In genomic region chr17:31877650-31878141, GRCm38 (mm10) we compare ENCODE assay signal across 9 mouse cellular contexts. TPM values are rescaled to one million over a fixed set of nuclear protein-coding genes. Genes with fewer than 3 reads are reported as not detected.
DNase-seq lines count a peak whose midpoint lies in the region; ATAC-seq and TF ChIP-seq lines count a peak whose summit lies in the region.
"Had no signal": no experiment of that assay in that cellular context is flagged by ENCODE, and none has a peak within 500 bp of the region (broad histone marks: within the 10 kb centered on the region; RNA-seq: fewer than 3 reads in every experiment).

No protein-coding gene starts in this region.

- DNase-seq in liver = peak; percentile 4
- DNase-seq in liver, embryonic 11.5 days (ENCODE audit: low spot score) = no peak
- peak; percentile 56 for DNase-seq in forebrain, postnatal 0 days
- DNase-seq in left cerebral cortex, postnatal 10 days (ENCODE audit: extremely low spot score in 1 of 2, low spot score in 2 of 2) = peak; percentile 65 to 72
- DNase-seq in adipocyte (ENCODE audit: low spot score) = no peak
- no peak for DNase-seq in adrenal gland, postnatal 36 days
- DNase-seq in ovary, adult 18-20 months (ENCODE audit: low spot score) = no peak
- DNase-seq: liver, embryonic 13.5 days had no signal

- ATAC-seq in liver, embryonic 11.5 days (replicated peaks; ENCODE audit: low FRiP score) = no peak
- peak; percentile 36; the same call in 1 of the 2 replicates for ATAC-seq in common myeloid progenitor, adult 5-6 weeks (replicated peaks; ENCODE audit: low read depth, poor library complexity, severe bottlenecking)
- ATAC-seq in forebrain, postnatal 0 days = peak; percentile 80

- no peaks in the 10 kb centered on the region for H3K9me3 ChIP-seq in liver, embryonic 11.5 days (ENCODE audit: control insufficient read depth, low read length)
- H3K9me3 ChIP-seq in forebrain, postnatal 0 days (ENCODE audit: low read length) = no peaks in the 10 kb centered on the region
- H3K9me3 ChIP-seq: liver, embryonic 13.5 days had no signal

- H3K9ac ChIP-seq in liver, embryonic 11.5 days (ENCODE audit: low read depth, low read length) = no peak overlapping the region
- no peak overlapping the region for H3K9ac ChIP-seq in forebrain, postnatal 0 days
- H3K9ac ChIP-seq: liver, embryonic 13.5 days had no signal

- WGBS in liver, embryonic 11.5 days = 39% methylated on average over 14 of the region's 14 CpGs
- 55% methylated on average over 14 of the region's 14 CpGs for WGBS in forebrain, postnatal 0 days

- TF ChIP-seq CTCF in forebrain, postnatal 0 days (IDR thresholded peaks at IDR 0.05; ENCODE audit: low read depth) = no peak

- no peak overlapping the region for H3K4me2 ChIP-seq in liver, embryonic 11.5 days
- no peak overlapping the region for H3K4me2 ChIP-seq in forebrain, postnatal 0 days (ENCODE audit: low read depth)
- H3K4me2 ChIP-seq: liver, embryonic 13.5 days had no signal

- H3K4me1 ChIP-seq in liver, embryonic 11.5 days (replicated peaks; ENCODE audit: control insufficient read depth, insufficient read depth, low read length) = peaks cover 4% of the 10 kb centered on the region
- peaks cover 11% of the 10 kb centered on the region; the same call in 1 of the 2 replicates for H3K4me1 ChIP-seq in forebrain, postnatal 0 days (ENCODE audit: insufficient read depth)

- no peaks in the 10 kb centered on the region for H3K36me3 ChIP-seq in liver, embryonic 11.5 days (ENCODE audit: control insufficient read depth, insufficient read depth, low read length)
- no peaks in the 10 kb centered on the region for H3K36me3 ChIP-seq in forebrain, postnatal 0 days (ENCODE audit: insufficient read depth)
- H3K36me3 ChIP-seq: liver, embryonic 13.5 days had no signal

- H3K4me3 ChIP-seq in liver, embryonic 11.5 days (ENCODE audit: low read depth, low read length) = no peak overlapping the region
- no peak overlapping the region for H3K4me3 ChIP-seq in forebrain, postnatal 0 days (ENCODE audit: low read depth, low read length)
- H3K4me3 ChIP-seq: liver, embryonic 13.5 days had no signal

- no peak overlapping the region for H3K27ac ChIP-seq in liver, embryonic 11.5 days (ENCODE audit: low read depth, low read length)
- no peak overlapping the region for H3K27ac ChIP-seq in forebrain, postnatal 0 days (ENCODE audit: low read depth, low read length)
- H3K27ac ChIP-seq: liver, embryonic 13.5 days had no signal

- no peaks in the 10 kb centered on the region for H3K27me3 ChIP-seq in liver, embryonic 11.5 days (replicated peaks; ENCODE audit: control insufficient read depth, insufficient read depth, low read length)
- H3K27me3 ChIP-seq in forebrain, postnatal 0 days (ENCODE audit: insufficient read depth, low read length) = no peaks in the 10 kb centered on the region
- H3K27me3 ChIP-seq: liver, embryonic 13.5 days had no signal

- intact Hi-C loops in left cerebral cortex, postnatal 10 days (cut with DNase I) = loop anchor here (5.0 kb wide), 1 partner anchor 145 kb away; no protein-coding TSS in a partner anchor

RNA-seq across cellular contexts. Expression of gene Sik1, which starts 22.1 kb away (rescaled TPM):
- 10.4 and 11.2 TPM in 2 replicates for polyA plus RNA-seq in liver, embryonic 11.5 days (2014; fragmentation: Nextera tagmentation; extraction: Ambion mirVana)
- 21.1 and 29.5 TPM in 2 replicates for total RNA-seq in common myeloid progenitor, adult 5-6 weeks (2017)
- 34.6 and 42.2 TPM in 2 replicates for total RNA-seq in forebrain, postnatal 0 days (2014; rRNA removed)
- polyA plus RNA-seq in forebrain, postnatal 0 days (2015; fragmentation: Nextera tagmentation; extraction: Ambion mirVana) = 18.6 and 19.4 TPM in 2 replicates
- 10 to 100 TPM; 22.2 to 22.8 TPM for total RNA-seq in left cerebral cortex, postnatal 10 days (2021)
- 100 to 1,000 TPM; 124 to 127 TPM for total RNA-seq in adrenal gland, postnatal 36 days (2021)

Comparison
In these comparisons a context has a peak if more than half of its experiments do, and no peak if none do; other contexts are left out.
1. DNase-seq: peak in liver (single experiment), forebrain, postnatal 0 days (single experiment) and left cerebral cortex, postnatal 10 days (2 of 2); none in liver, embryonic 11.5 days (single experiment), adipocyte (single experiment), adrenal gland, postnatal 36 days (0 of 2) and ovary, adult 18-20 months (single experiment).